Mouse (Mus musculus) erythroblast, adult 5-6 weeks (primary cell): ENCODE data around the gene Akap4. TPM values are rescaled to one million over a fixed set of nuclear protein-coding genes. Genes with fewer than 3 reads are reported as not detected.
A peak's percentile ranks its signal among the peaks of the same experiment; 100 is the strongest.

ENCODE experiments used
- ATAC-seq: replicated peaks from 2 replicates; pipeline ENCODE4 v1.8.0; 2016; ENCODE audit warnings: moderate number of reproducible peaks, mild to moderate bottlenecking, moderate TSS enrichment, inconsistent platforms; ENCODE audit not compliant: poor library complexity, low FRiP score, severe bottlenecking
- total RNA-seq, 2 experiments: library from RNA; stranded (forward) in 1 of 2; stranded (reverse) in 1 of 2; fragments of 150-400 nt in 1 of 2; fragments of 200-764, 138-1000 nt in 1 of 2; gene quantifications; 2 replicates each; pipeline versions ENCODE4 v1.2.3 to v1.2.4; 2015 to 2017; ENCODE audit warnings: low replicate concordance in 2 of 2

Gene Akap4
- total RNA-seq (2015; ENCODE audit: low replicate concordance), result not detected in 2 replicates
- total RNA-seq (2017; ENCODE audit: low replicate concordance), result not detected in 2 replicates

DNA sequence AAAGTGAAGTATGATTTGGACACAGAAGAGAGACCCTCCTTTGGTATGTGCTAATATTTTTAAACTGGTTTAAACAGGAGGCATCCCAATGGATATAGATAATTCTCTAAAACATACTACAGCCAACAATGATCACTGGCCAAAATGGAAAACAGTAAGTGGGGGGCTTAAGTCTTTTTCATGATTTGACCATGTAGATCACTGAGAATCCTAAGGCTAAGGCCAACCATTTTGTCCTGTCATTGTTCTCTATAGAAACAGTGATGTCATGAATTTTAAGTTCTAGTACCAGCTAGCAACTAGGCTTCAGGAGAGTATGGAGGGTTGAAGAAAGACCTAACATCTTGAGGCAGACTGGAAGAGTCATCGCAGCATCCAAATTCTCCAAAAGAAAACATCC is at the start of gene Akap4:
TSS of gene Akap4 (plus strand) at position 301 of the 400 bp plus-strand sequence.
- no peak for ATAC-seq

DNA sequence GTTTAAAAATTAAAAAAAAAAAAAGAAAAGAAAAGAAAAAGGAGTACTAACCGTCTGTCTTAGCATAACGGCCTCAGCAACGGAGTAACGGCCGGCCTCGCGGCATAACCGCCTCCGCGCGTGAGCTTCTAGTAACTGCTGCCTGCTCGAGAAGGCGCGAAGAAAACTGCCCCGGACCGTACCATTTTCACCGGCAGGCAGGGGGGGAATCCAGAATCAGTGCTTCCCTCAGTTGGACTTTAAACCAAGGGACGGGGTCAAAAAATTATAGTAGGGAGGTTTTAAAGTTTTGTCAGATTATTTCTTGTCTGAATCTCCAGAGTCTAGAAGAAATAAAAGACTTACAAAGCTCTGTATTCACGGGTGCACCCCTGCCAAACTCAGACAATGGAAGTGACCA is 25.8 kb upstream of the Akap4 start, which contains the start of gene Ccnb3:
TSS of gene Ccnb3 (minus strand) at position 101 of the 400 bp plus-strand sequence.
- ATAC-seq, result no peak

DNA sequence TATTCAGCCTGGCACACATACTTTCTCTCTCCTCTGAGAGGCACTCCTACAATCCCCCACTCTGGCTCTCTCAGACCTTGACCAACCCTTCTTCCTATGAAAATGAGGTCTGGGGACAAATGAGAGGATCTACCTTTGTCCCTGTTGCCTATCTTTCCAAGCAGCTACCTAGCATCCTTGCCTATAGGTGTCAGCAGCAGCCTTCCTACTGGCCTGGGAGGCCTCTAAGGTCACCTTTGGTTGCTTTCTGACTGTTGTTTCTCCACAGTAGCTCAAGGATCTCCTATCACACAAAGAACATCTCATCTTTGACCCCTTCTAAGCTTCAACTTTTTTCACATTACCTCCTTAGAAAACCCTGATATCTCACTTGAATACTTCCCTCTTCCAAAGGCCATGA is 10.3 kb upstream of the Akap4 start:
- ATAC-seq, result peak; percentile 57

- ATAC-seq, result peak; percentile 95
Measured at GRCm38 (mm10) chrX:7057634-7058033, 9.7 kb upstream of the Akap4 start.

DNA sequence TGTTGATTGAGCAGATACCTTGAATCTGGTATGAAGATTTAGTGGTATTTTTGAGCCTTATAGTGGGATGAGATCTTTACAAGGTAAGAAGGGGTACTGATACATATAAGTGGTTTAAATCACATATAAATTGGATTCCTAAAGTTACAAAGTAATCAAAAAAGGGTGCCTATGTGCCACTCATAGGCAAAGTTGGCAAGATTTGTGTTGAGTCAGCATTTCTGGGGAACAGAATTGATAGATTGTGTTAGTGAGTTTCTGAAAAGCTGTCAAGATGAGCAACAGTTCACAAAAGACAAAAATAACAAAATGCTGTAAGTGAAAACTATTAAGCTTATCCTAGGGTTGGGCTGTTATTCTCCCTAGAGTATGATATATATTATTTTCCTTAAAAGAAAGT is 3.2 kb upstream of the Akap4 start:
- no peak for ATAC-seq

DNA sequence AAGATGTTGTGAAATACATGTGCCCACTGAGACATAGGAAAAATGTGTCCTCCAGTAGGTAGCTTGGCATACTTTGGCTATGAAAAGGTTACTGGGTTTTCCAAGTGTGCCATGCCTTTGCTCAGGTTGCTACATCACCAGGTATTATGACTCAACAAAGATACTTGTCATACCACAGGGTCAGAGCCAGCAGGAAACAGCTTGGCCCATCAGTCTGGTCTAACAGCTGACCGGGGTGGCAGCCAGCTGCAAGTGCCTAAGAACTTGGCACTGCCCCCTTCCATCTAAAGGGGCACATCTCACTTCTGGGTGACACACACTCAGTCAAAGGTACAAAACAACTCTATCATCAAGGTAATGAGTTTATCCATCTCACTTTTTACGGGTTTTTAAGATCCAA is 683 bp downstream of the Akap4 start:
- ATAC-seq, result no peak

GRCm38 (mm10) chrX:7079820-7080429 is 12.6 kb downstream of the Akap4 start:
- no peak for ATAC-seq

DNA sequence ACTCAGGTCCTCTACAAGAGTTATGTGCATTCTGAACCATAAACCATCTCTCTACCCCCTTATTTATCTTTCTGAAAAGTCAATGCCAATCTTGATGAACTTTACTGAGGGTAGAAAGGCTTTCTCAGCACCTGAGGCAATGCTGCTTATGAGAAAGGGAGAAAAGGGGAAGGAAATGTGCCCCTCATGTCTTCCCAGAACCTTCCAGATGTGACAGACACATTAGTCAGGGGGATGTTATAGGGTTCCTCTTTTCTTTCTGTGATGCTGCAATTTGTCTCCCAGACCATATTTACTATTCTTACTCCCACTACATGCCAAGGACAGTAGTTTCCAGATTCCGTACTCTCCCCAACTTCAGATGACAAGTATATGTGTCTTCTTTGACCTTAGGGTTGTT is 18.6 kb downstream of the Akap4 start:
- ATAC-seq, result no peak

- no peak for ATAC-seq
Measured at GRCm38 (mm10) chrX:7090323-7090722, 23.0 kb downstream of the Akap4 start.

DNA sequence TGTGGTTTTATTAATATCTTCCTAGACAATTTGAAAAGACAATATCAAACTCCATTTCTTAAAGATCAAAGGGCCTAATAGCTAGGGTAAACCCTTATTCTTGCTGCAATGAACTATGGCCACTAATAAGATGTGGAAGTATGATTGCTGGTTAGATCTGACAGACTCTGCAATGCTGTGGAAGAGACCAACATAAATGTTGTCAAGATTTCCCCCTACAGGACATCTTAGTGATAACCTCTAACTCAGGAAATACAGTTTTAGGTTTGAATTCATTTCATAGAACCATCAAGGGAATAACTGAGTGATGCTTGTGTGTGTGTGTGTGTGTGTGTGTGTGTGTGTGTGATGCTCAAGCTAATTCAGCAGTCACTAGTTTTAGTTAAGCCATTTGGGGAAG is 35.0 kb downstream of the Akap4 start:
- no peak for ATAC-seq

DNA sequence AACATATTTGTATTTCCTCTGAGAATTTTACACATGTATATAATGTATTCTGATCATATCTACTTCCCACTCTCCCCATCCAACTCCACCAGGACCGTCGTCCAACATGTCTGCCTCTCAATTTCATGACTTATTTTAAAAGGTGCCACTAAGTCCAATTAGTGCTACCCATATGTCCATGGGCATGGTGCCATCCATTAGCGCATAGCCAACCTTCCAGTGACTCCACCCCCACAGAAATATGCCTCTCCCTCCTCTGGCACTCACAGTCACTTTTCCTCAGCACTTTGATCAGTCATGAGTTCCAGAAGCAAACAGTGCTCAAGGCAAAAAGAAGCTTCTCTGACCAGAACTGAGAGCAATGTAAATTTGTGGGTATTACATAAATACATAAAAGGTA is 47.6 kb downstream of the Akap4 start:
- no peak for ATAC-seq

- no peak for ATAC-seq
Measured at GRCm38 (mm10) chrX:7121618-7122280, 54.4 kb downstream of the Akap4 start.

Other genes with a start within 250 kb of the Akap4 start
- not detected in 2 replicates for gene Ccnb3, start 25.9 kb upstream of the Akap4 start, total RNA-seq (2015; ENCODE audit: low replicate concordance)
- gene Ccnb3, start 25.9 kb upstream of the Akap4 start, total RNA-seq (2017; ENCODE audit: low replicate concordance), result 0.17 and 0.28 TPM in 2 replicates